Mouse (Mus musculus): Measurements from ENCODE around the gene Cox17. TPM values are rescaled to one million over a fixed set of nuclear protein-coding genes. Genes with fewer than 3 reads are reported as not detected.

The Cox17 gene
- polyA plus RNA-seq, 1 experiment from 2014 or later, result 88.1 TPM

DNA sequence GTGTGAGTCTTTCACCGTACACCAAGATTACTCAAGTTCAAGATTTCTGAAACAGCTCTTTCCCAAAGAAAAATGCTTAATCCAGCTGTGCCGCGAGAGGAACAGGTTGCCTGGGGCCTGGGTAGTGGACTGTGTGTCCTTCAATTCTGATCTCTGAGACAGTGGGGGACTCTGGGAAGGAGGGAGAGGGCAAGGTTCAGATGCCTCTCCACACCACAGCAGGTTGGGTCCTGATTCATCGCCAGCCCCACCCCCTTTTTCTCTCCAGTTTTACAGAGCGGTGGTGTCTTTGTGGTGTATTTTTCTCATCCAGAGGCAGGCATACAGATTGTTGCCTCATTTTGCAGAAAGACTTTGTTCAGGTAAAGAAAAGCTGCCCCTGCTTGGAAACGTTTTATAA, 51.5 kb downstream of the Cox17 start:
- no peak for ATAC-seq (ENCODE audit: low FRiP score, low TSS enrichment)
- WGBS, result 89% methylated on average over 6 of the region's 6 CpGs

DNA sequence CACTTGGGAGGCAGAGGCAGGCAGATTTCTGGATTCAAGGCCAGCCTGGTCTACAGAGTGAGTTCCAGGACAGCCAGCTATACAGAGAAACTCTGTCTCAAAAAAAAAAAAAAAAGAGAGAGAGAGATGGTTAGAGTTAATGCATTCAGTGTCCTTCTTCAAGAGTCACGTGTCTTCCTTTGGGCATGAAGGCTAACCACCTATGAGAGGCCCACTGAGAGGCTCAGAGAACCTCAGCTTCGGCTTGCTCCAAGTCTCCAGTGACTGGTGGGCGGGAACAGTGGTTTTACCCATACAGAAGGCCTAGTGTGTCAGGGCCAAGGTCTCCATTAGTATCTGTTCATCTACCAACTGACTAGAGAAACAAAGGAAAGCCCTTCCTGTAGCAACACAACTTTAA, 52.3 kb downstream of the Cox17 start:
- DNase-seq (no peak), ATAC-seq (ENCODE audit: low FRiP score, low TSS enrichment) (no peak)
- WGBS, result 79% methylated on average over 3 of the region's 3 CpGs
- Histone ChIP-seq H3K36me3 (ENCODE audit: control insufficient read depth, insufficient read depth, low read length) (no peaks in the 10 kb centered on the region), H3K9me3 (ENCODE audit: control insufficient read depth, low read length) (no peaks in the 10 kb centered on the region), H3K4me2 (ENCODE audit: low read length) (peak overlapping the region; percentile 62), H3K27ac (replicated peaks; ENCODE audit: low read depth, low read length) (peak overlapping the region; percentile 82), H3K9ac (replicated peaks; ENCODE audit: low read length) (no peak overlapping the region; the same call in 1 of the 2 replicates), H3K27me3 (ENCODE audit: control insufficient read depth, insufficient read depth, low read length) (no peaks in the 10 kb centered on the region), H3K4me1 (ENCODE audit: control insufficient read depth, insufficient read depth, low read length) (peaks cover 8% of the 10 kb centered on the region), H3K4me3 (replicated peaks; ENCODE audit: low read depth, low read length) (no peak overlapping the region)

More for the DNA sequence above, 51.5 kb downstream of the Cox17 start:
- no peak overlapping the region for H3K27ac ChIP-seq (replicated peaks; ENCODE audit: low read depth, low read length)
- no peak overlapping the region for H3K4me3 ChIP-seq (replicated peaks; ENCODE audit: low read depth, low read length)
- H3K4me1 ChIP-seq (ENCODE audit: control insufficient read depth, insufficient read depth, low read length), result peaks cover 8% of the 10 kb centered on the region
- no peak overlapping the region for H3K4me2 ChIP-seq (ENCODE audit: low read length)
- no peak overlapping the region for H3K9ac ChIP-seq (replicated peaks; ENCODE audit: low read length)
- H3K27me3 ChIP-seq (ENCODE audit: control insufficient read depth, insufficient read depth, low read length), result no peaks in the 10 kb centered on the region
- no peaks in the 10 kb centered on the region for H3K36me3 ChIP-seq (ENCODE audit: control insufficient read depth, insufficient read depth, low read length)
- DNase-seq, result no peak
- H3K9me3 ChIP-seq (ENCODE audit: control insufficient read depth, low read length), result no peaks in the 10 kb centered on the region

GRCm38 (mm10) chr16:38399531-38400231, 52.9 kb downstream of the Cox17 start:
- DNase-seq, result peak; percentile 78
- H3K27me3 ChIP-seq (ENCODE audit: control insufficient read depth, insufficient read depth, low read length), result no peaks in the 10 kb centered on the region
- H3K4me3 ChIP-seq (replicated peaks; ENCODE audit: low read depth, low read length), result peak overlapping the region; percentile 27
- peak overlapping the region; percentile 82 for H3K27ac ChIP-seq (replicated peaks; ENCODE audit: low read depth, low read length)
- peak overlapping the region; percentile 54 for H3K9ac ChIP-seq (replicated peaks; ENCODE audit: low read length)
- H3K9me3 ChIP-seq (ENCODE audit: control insufficient read depth, low read length), result no peaks in the 10 kb centered on the region
- ATAC-seq (ENCODE audit: low FRiP score, low TSS enrichment), result peak; percentile 88
- peaks cover 8% of the 10 kb centered on the region for H3K4me1 ChIP-seq (ENCODE audit: control insufficient read depth, insufficient read depth, low read length)
- WGBS, result 11% methylated on average over 17 of the region's 17 CpGs
- H3K4me2 ChIP-seq (ENCODE audit: low read length), result peak overlapping the region; percentile 62
- no peaks in the 10 kb centered on the region for H3K36me3 ChIP-seq (ENCODE audit: control insufficient read depth, insufficient read depth, low read length)

- H3K9ac ChIP-seq (replicated peaks; ENCODE audit: low read length), result peak overlapping the region; percentile 54; the same call in 1 of the 2 replicates
- DNase-seq, result peak; percentile 6
- H3K4me3 ChIP-seq (replicated peaks; ENCODE audit: low read depth, low read length), result 0 out of 2 replicates have a peak overlapping the region, but pooled peaks have one; percentile 27
- no peaks in the 10 kb centered on the region for H3K27me3 ChIP-seq (ENCODE audit: control insufficient read depth, insufficient read depth, low read length)
- 75% methylated on average over 9 of the region's 9 CpGs for WGBS
- H3K4me1 ChIP-seq (ENCODE audit: control insufficient read depth, insufficient read depth, low read length), result peaks cover 8% of the 10 kb centered on the region
- no peak; the same call in 1 of the 2 replicates for ATAC-seq (ENCODE audit: low FRiP score, low TSS enrichment)
- peak overlapping the region; percentile 82 for H3K27ac ChIP-seq (replicated peaks; ENCODE audit: low read depth, low read length)
- no peaks in the 10 kb centered on the region for H3K9me3 ChIP-seq (ENCODE audit: control insufficient read depth, low read length)
- no peaks in the 10 kb centered on the region for H3K36me3 ChIP-seq (ENCODE audit: control insufficient read depth, insufficient read depth, low read length)
- H3K4me2 ChIP-seq (ENCODE audit: low read length), result peak overlapping the region; percentile 62
Measured at GRCm38 (mm10) chr16:38400311-38400960, 53.6 kb downstream of the Cox17 start.

GRCm38 (mm10) chr16:38401468-38401867, 54.7 kb downstream of the Cox17 start:
- no peaks in the 10 kb centered on the region for H3K27me3 ChIP-seq (ENCODE audit: control insufficient read depth, insufficient read depth, low read length)
- 75% methylated on average over 6 of the region's 6 CpGs for WGBS
- H3K36me3 ChIP-seq (ENCODE audit: control insufficient read depth, insufficient read depth, low read length), result no peaks in the 10 kb centered on the region
- H3K27ac ChIP-seq (replicated peaks; ENCODE audit: low read depth, low read length), result no peak overlapping the region
- no peak overlapping the region for H3K4me3 ChIP-seq (replicated peaks; ENCODE audit: low read depth, low read length)
- peaks cover 8% of the 10 kb centered on the region for H3K4me1 ChIP-seq (ENCODE audit: control insufficient read depth, insufficient read depth, low read length)
- no peak overlapping the region for H3K4me2 ChIP-seq (ENCODE audit: low read length)
- DNase-seq (no peak), ATAC-seq (ENCODE audit: low FRiP score, low TSS enrichment) (no peak)
- no peak overlapping the region for H3K9ac ChIP-seq (replicated peaks; ENCODE audit: low read length)
- H3K9me3 ChIP-seq (ENCODE audit: control insufficient read depth, low read length), result no peaks in the 10 kb centered on the region

Other genes starting within 250 kb of the Cox17 start
- gene Nr1i2, start 52.2 kb upstream of the Cox17 start, polyA plus RNA-seq (2014; fragmentation: Nextera tagmentation; extraction: Ambion mirVana), result not detected in 2 replicates
- gene Maats1, start 4.8 kb upstream of the Cox17 start, polyA plus RNA-seq (2014; fragmentation: Nextera tagmentation; extraction: Ambion mirVana), result 0.51 and 1.0 TPM in 2 replicates
- not detected in 2 replicates for gene Gm21987, start within 50 bp of the Cox17 start, polyA plus RNA-seq (2014; fragmentation: Nextera tagmentation; extraction: Ambion mirVana)
- gene Popdc2, start 15.2 kb downstream of the Cox17 start, polyA plus RNA-seq (2014; fragmentation: Nextera tagmentation; extraction: Ambion mirVana), result 0.51 TPM in 2 replicates
- 0.26 and 0.38 TPM in 2 replicates for gene Pla1a, start 86.2 kb downstream of the Cox17 start, polyA plus RNA-seq (2014; fragmentation: Nextera tagmentation; extraction: Ambion mirVana)
- 139 and 158 TPM in 2 replicates for gene Adprh, start 105.7 kb downstream of the Cox17 start, polyA plus RNA-seq (2014; fragmentation: Nextera tagmentation; extraction: Ambion mirVana)
- 0.35 and 0.93 TPM in 2 replicates for gene Cd80, start 108.6 kb downstream of the Cox17 start, polyA plus RNA-seq (2014; fragmentation: Nextera tagmentation; extraction: Ambion mirVana)
- gene Timmdc1, start 175.7 kb downstream of the Cox17 start, polyA plus RNA-seq (2014; fragmentation: Nextera tagmentation; extraction: Ambion mirVana), result 28.5 and 28.9 TPM in 2 replicates
- gene Poglut1, start 203.3 kb downstream of the Cox17 start, polyA plus RNA-seq (2014; fragmentation: Nextera tagmentation; extraction: Ambion mirVana), result 49.0 and 62.8 TPM in 2 replicates
- gene Tmem39a, start 211.7 kb downstream of the Cox17 start, polyA plus RNA-seq (2014; fragmentation: Nextera tagmentation; extraction: Ambion mirVana), result 35.6 and 38.6 TPM in 2 replicates

Measured in midbrain, embryonic 14.5 days (tissue).